Mouse (Mus musculus) layer of hippocampus, postnatal 25 days (tissue): ENCODE data around the gene Gm49027. TPM values are rescaled to one million over a fixed set of nuclear protein-coding genes. Genes with fewer than 3 reads are reported as not detected.
"Not testable (repeated sequence)": the region's sequence is repeated elsewhere in the genome, so short reads cannot be mapped to it uniquely, and the experiment has no call there.

Source experiments
- DNase-seq, 2 experiments: peaks; one replicate each; pipeline ENCODE4 v3.0.0; 2022; ENCODE audit warnings: mixed read lengths in 2 of 2, low spot score in 1 of 2; ENCODE audit errors: extremely low spot score in 1 of 2
- total RNA-seq, 2 experiments: library from RNA; stranded (reverse); gene quantifications; 2 replicates each; pipeline ENCODE4 v1.2.3; 2021

Gene Gm49027
- 1 to 10 TPM; 2.0 to 5.2 TPM for total RNA-seq

DNA sequence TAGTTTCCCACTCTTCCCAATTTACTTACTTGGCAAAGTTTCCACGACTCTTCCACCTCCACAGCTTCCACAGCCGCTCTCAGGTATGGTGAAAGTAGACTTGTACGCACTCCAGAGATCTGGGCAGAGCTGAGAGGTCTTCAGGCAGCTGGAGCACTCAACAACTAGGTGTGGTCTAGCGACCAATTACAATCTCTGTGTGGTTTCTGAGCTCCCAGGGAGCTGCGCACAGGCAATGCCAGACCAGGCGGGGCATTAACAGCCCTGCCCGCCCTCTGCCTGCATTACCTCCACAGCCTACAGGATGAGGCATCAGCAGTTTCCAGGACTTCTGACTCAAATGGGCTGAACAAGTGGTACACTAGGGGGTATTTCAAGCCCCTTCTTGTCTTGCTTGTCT lies at the start of gene Gm49027:
Gm49027 (minus strand) TSS at position 208 of the 400 bp plus-strand sequence.
- DNase-seq: peak in 1 of 2 experiments; percentile 4

DNA sequence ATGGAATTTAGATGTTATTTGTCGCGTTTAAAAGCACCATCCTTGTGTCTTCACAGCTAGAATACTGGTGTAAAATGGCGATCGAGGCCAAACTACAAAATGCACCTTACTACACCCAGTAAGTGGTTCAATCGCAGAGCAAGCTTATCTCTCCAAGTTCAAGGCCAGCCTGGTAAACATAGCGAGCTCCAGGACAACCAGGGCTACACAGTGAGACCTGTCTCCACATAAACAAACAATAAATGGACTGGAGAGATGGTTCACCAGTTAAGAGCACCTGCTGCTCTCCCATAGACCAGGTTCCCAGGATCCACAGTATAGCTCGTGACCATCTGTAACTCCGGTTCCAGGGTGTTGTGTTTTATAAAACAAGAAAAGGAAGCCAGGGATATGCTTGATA lies 48.1 kb upstream of the Gm49027 start:
- DNase-seq: no peak

DNA sequence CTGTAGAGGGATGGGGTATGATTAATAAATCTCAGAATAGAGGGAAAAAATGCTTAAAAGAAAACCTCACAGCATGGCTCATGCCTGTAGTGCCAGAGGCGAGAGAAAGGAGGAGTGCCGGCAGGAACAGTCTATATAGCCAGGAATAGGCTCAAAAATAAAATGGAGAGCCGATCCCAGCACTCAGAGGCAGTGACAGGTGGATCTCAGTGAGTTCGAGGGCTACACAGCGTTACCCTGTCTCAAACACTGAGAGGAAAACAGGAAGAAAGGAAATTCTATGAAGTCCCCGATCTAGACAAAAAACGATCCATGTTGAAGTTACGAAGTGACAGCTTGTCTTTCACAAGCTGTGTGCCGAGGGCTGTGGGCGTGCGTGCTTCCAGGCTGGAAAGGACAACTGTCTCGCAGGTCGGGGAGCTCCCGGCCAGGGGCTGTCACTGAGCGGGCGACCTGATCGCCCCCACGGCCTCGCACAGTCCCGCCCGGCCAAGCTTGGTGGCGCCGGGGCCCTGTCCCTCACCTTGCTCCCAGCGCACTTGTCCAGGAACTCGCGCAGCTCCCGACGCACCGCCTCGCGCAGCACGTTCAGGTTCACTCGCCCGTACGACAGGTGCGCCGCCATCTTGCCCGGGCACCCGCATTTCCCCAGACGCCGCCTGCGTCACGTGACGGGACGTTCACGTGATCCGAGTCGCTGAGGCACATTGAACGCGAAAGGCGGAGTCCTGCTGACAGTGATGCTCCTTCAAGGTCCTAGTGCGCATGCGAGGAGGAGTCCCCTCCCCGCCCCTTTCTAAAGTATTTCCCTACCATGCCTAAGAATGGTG lies 47.3 kb upstream of the Gm49027 start, which contains the start of gene Vps33a:
Vps33a (minus strand) TSS at position 682 of the 830 bp plus-strand sequence.
- peak; percentile 95 to 96 for DNase-seq

DNA sequence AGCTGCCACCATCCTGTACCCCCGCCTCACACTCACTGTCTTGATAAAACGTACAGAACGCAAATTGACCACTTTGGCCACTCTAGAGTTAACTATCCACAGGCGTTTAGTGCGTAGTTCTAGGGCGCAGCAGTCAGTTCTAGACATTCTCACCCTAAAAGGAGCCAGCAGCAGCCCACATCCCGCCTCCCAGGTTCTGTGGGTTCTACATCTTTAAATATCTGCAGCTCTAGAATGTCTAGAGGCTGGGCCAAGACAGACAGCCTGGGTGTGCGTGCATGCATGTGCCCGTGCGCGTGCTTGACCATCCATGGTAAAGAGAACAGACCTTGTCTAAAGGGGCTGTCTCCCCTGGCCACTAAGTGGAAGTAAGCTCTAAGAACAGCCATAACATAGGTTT lies 35.8 kb upstream of the Gm49027 start:
- DNase-seq: no peak

DNA sequence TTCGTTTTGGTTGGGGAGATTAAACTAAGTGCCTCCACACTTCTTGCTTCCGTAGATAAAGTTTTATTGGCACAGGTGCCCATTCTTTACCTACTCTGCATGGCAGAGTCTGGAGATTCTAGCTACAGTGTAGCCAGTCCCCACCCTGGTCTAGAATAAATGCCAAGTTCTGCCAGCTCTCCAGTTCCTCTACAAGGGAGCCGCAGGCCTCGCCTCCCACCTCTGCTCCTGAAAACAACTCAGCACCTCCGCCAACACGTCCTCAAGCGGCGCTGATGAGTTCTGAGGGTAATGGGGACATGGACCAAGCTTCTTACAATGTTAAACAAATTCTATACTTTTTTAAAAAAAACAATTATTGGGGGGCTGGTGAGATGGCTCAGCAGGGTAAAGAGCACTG lies 34.3 kb upstream of the Gm49027 start:
- DNase-seq: no peak

DNA sequence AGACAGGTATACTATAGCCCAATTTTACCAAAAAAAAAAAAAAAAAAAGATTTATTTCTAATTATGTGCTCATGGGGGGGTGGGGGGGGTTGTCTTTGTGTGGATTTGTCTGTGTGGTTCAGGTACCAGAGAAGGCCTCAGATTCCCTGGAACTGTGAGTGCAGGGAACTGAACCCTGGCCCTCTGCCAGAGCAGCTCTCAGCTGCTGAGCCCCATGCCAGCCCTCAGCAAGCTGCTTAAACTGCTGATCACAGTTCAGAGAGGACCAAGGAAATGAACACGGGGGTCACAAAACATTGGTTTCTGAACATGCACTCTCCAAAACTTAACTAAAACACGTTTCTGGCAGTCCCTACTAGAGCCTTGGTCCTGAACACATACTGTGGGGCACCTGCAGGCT lies 31.2 kb upstream of the Gm49027 start:
- peak in 1 of 2 experiments; percentile 57 for DNase-seq

DNA sequence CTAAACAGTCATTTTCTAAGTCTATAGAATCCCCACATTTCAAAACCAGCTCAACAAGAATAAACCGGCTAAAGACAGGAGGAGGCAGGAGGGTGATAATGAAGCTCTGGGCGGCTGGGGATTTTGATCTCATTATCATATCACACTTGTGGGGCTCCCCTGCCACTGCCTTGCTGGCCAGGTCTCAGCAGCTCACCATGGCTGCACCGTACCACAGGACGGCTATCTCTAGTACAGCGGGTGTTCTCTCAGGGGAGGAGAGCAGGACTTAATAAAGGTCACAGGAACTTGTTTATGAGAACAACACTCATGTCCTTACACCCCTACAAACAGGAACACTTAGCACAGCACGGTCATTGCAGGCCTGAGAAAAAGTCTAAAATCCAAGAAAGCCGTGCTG lies 30.4 kb upstream of the Gm49027 start:
- DNase-seq: no peak

DNA sequence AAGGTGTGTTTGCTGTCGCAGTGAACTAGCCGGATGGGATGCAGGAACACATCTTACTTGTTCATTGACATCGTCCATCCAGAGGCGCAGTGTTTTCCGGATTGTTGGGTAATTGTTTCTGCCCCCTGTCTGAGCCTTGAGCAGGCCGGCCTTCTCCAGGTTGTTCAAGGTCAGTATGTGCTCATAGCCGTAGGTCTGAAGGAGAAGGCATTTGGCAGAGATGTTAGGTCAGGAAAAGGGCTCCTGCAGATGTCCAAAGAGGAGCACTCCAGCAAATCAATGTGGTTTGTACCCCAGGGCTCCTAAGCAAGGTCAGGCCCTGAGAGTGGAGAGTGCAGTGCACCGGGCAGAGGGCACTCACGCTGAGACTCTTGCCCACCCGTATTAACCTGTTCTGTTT lies 8.5 kb upstream of the Gm49027 start:
- DNase-seq: no peak

DNA sequence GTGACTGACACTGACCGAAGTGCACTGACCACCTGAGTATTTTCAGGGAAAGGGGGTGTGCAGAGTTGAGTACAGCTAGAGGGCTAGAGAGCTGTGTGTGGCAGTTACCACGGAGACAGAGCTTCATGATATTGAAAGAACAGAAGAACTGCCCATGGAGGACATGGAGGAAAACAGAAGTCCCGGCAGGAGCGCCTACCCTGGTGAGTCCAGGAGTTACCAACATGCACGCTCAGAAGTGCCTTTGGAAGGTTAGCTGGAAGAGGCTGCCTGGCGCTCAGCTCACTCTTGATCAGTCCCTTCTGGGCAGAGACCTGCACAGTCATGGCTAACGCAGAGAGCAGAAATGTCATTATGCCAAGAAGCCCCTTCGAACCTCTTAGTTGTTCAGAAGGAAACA lies 4.8 kb upstream of the Gm49027 start:
- DNase-seq: peak in 1 of 2 experiments; percentile 4

DNA sequence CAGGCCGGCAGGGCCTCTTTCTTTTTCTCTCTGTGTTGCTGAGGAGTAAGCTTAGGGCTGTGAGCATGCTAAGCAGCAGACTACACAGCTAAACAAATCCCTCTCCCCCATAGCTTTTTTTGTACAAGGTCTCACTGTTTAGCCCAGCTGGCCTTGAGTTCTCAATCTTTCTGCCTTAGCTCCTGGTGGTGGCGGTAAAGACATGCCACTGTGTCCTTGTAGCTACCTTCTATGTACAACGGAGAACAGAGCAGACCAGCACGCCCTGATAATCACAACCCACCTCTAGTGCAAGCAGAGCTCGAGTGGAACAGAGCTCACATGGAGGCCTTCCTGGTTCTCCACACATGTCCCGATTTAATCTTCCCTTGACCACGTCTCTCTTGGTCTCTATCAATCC lies 3.4 kb upstream of the Gm49027 start:
- DNase-seq: peak in 1 of 2 experiments; percentile 5

DNA sequence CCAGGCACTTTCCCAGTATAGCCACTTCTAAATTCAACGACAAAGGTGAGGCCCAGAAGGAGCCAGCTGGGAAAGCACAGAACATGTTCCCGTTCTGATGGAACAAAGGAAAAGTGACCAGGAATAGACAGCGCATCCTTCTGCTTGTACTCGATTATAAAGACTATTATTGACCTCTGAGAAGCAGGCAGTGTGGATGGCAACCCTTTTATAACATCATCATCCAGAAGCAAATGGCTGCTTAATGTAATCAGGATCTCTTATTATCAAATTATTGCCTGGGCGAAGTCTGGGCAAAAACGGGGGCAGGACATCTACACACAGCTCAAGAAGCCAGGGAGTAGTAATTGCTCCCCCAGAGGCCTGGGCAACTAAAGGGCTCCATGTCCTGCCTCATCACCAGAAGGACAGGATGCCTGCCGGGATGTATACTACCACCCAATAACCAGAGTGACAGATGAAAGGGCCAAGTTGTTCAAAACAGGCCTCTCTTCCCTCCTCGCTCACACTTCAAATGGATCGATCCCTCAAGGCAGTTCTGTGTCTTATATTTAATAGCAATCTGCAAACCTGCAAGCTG lies 718 bp upstream of the Gm49027 start:
- peak in 1 of 2 experiments; percentile 3 for DNase-seq

DNA sequence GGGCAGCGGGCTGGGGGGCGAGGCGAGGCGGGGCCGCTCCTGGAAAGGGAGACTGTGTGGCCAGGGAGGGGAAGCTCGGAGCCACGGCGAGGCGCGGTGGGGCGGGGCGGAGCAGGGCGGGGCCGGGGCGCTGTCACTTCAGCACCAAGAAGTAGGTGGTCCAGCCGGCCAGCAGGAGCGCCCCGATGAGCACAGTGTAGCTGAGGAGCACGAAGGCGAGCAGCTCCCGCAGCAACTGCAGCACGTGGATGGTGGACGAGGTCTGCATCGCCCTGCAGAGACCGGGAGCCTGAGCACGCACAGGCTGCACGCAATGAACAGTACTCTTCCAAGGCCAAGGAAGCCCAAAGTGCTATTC lies 916 bp downstream of the Gm49027 start:
- no peak for DNase-seq

DNA sequence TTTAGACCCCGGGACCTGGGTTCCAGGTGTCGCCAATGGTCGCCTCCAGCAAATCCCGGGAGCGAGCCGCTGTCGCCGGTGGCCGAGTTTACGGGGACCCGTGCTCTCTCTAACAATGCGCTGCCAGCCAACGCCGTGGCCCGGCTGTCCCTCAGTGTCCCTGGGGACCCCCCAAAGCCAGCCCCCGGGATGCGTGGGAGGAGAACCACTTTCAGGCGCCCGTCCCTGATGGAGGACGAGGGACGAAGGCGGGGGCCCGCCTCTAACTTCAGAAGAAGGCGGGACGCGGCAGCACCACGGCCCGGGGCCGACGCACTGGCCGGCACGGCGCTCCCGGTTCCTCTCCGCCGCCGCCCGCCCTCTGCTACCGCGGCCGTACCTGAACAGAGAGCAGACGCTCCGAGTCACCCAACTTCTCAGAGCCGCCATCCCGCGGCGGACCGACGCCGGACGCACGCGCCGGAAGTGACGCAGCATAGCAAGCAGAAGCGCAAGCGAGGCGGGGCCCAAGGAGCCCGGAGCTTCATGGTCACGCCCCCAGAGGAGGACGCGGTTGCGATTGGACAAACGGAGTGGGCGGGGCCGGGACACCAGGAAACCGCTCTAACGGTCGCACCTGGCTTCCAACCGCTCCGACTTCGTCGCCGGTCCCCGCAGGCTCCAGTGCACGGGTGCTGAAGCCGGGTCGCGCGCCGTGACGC lies 1.4 kb downstream of the Gm49027 start, which contains the start of gene Diablo:
Diablo (minus strand) TSS at position 485 of the 701 bp plus-strand sequence.
- peak; percentile 91 to 93 for DNase-seq

DNA sequence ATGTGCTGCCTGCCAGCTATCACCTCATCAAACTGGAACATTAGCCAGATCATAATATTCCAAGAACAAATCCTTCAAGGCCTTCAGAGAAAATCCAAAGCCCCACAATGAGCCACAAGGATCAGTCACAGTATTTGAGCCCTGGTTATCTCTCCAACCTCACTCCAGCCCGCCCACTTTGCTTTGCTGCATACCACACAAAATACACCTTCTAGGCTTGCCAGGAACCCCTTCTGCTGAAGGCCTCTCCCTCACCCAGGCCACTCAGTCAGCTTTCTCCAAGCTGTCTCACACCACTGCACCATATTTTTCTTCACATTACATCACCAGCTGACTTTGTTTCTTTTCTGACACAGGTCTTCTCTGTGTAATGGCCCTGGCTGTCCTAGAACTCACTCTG lies 3.1 kb downstream of the Gm49027 start:
- DNase-seq: peak in 1 of 2 experiments; percentile 5

DNA sequence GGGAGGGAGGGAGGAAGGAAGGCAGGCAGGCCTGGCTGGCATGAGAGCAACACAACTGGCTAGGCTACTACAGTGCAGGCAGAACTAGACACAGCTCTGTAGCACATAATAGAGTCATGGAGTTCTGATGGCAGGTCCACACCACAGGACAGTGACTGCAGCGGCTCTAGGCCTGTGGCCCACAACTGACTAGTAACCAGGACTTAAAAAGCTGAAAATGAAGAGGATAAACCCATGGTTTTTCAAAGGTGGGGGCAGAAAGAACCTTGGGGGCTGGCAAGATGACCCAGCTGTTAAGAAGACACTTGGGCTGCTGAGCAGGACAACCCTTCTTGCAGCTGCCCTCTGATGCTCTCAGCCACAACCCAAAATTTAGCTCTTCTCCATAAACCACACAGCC lies 3.7 kb downstream of the Gm49027 start:
- DNase-seq: no peak

DNA sequence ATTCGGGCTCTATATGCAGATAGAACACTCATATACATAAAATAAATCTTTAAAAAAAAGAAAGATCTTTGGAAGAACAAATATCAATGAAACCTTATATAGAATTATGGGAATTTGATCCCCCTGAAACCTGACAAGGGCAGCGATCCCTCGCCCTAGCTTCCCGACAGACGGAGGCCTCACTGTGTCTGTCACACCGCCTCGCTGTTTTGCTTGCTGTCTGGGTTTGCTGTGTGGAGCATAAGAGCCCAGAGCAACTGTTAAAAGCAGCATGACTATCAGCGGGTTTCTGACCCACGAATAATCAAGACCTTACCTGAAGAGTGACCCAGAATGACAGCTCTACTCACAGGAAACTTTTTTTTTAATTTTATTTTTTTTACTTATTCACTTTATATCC lies 4.6 kb downstream of the Gm49027 start:
- peak in 1 of 2 experiments; percentile 2 for DNase-seq

DNA sequence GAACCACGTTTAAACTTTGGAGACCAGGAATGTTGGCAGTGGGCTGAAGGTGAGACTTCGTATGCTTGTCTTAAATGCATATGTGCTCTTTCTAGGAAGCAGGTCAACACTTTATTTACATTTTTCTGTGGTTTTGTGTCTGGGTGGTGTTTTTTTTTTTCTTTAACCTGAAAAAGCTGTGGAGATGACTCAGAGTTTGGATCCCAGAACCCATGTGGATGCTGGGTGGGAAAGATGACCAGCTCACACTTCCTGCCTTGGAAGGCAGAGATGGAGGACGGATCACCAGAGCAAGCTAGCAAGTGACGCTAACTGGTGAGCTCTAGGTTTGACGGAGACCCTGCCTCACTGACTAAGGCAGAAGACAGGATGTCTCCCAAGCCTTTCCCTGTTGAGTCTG lies 10.4 kb downstream of the Gm49027 start:
- no peak for DNase-seq

DNA sequence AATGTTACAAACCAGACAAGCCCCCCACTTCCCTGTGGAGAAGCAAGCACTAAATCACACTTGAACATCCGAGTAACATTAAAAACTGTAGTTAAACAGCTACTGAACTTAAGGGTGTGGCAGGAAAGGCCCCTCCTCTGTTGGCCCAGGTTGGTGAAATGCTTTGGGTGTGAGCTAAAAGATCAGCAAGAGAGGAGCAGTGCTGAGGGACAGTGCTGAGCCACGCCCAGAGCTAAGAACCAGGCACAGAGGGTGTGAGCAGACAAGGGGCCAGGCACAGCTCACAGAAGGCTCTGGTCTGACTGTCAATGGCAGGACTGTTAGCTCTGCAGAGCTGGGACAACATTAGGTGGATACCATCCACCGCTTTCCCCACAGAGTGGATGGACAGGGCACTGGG lies 13.2 kb downstream of the Gm49027 start:
- DNase-seq: no peak

DNA sequence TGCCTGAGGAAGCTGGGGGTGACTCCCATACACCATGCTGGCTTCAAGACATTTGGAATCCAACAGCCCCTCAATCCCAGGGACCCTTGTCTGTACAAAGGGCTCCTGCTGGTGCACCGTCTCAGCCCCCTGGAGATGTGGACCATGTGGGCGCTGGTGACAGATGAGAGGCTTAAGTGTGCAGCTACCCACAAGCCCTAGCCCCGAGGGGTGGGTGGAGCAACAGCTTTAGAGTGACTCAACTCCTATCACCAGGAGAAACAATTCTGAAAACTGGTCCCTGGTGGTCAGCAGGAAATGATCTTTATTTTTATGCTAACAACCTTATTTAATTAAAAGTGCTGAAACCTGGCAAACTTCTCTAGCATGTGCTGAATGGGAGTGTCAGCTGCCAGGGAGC lies 13.9 kb downstream of the Gm49027 start:
- not testable (repeated sequence) for DNase-seq

DNA sequence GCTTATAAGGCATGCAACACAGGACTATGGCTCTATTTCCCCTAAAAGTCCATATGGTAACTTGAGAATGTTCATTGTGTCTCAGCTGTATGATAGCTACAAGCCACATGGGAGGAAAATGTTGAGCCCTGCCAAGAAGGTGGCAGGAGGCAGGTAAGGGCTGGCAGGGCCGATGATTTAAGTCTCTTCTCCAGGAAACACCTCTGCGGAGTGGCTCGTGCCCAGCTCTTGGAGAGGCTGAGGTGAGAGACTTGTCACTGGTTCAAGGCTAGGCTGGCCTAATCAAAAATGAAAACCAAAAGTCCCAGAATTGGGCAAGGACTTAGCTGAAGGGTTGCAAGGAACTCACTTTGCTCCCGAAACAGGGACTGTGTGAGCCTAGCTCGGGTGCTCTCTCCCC lies 15.1 kb downstream of the Gm49027 start, which contains the start of gene B3gnt4:
B3gnt4 (plus strand) TSS at position 301 of the 400 bp plus-strand sequence.
- DNase-seq: no peak

DNA sequence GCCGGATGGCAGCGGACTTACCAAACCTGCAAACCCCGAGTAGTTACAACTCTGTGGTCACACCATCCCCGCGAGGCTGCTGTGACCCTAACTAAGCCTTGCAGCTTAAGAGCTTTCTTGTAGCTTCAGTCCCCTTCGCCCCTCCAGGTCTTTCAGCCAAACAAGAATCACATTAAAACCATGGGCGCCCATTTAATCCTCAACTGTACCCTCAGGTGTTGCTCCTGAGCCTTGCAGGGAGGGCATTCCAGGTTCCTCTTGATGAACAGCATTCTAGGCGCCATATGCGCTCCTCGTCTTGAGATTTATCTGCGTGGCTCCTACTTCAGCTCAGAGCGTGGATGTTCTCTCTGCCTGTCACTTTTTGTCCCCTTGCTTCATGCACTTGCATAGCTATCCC lies 16.4 kb downstream of the Gm49027 start:
- no peak for DNase-seq
